Mouse (Mus musculus) lung, postnatal 0 days (tissue): ENCODE data around the gene Lrrc51. TPM values are rescaled to one million over a fixed set of nuclear protein-coding genes. Genes with fewer than 3 reads are reported as not detected.
A peak's percentile ranks its signal among the peaks of the same experiment; 100 is the strongest.
"Not testable (repeated sequence)": the region's sequence is repeated elsewhere in the genome, so short reads cannot be mapped to it uniquely, and the experiment has no call there.

Experiments
- ATAC-seq: fragments of 200-750 bp; cut with Nextera tagmentation; 2 replicates; pipeline ENCODE4 v1.8.0; 2017; ENCODE audit warnings: moderate library complexity
- DNase-seq: peaks from one replicate; pipeline ENCODE4 v3.0.0-alpha.2; 2016; ENCODE audit warnings: low spot score
- H3K27ac ChIP-seq: fragments of 300-500 bp; sonication (generic); 2 replicates; pipeline ENCODE4 v1.5.1; 2014; ENCODE audit warnings: antibody characterized with exemption, mild to moderate bottlenecking, low read length, mixed read lengths
- H3K27me3 ChIP-seq: fragments of 300-500 bp; sonication (generic); replicated peaks from 2 replicates; pipeline ENCODE4 v1.6.1; 2014; ENCODE audit warnings: low read length, mixed read lengths; ENCODE audit not compliant: insufficient read depth
- H3K36me3 ChIP-seq: fragments of 300-500 bp; sonication (generic); 2 replicates; pipeline ENCODE4 v1.6.1; 2014; ENCODE audit warnings: low read length, mixed read lengths; ENCODE audit not compliant: insufficient read depth
- H3K4me1 ChIP-seq: fragments of 300-500 bp; sonication (generic); 2 replicates; pipeline ENCODE4 v1.6.1; 2014; ENCODE audit warnings: antibody characterized with exemption, low read depth, low read length, mixed read lengths; ENCODE audit not compliant: insufficient read depth
- H3K4me2 ChIP-seq: fragments of 300-500 bp; sonication (generic); replicated peaks from 2 replicates; pipeline ENCODE4 v1.6.1; 2014; ENCODE audit warnings: low read depth, mild to moderate bottlenecking, low read length, moderate library complexity, mixed read lengths
- H3K4me3 ChIP-seq: fragments of 300-500 bp; sonication (generic); 2 replicates; pipeline ENCODE4 v1.5.1; 2014; ENCODE audit warnings: low read depth, low read length
- H3K9ac ChIP-seq: fragments of 300-500 bp; sonication (generic); replicated peaks from 2 replicates; pipeline ENCODE4 v1.6.1; 2014; ENCODE audit warnings: low read depth, mild to moderate bottlenecking
- H3K9me3 ChIP-seq: fragments of 300-500 bp; sonication (generic); 2 replicates; pipeline ENCODE4 v1.6.1; 2016; ENCODE audit warnings: low read length, mixed read lengths
- CTCF ChIP-seq: IDR thresholded peaks from 2 replicates; pipeline ENCODE4 v1.5.1; 2016; ENCODE audit warnings: antibody characterized with exemption, mild to moderate bottlenecking
- EP300 ChIP-seq: IDR thresholded peaks from 2 replicates; pipeline ENCODE4 v1.6.1; 2016; ENCODE audit warnings: antibody characterized with exemption, mild to moderate bottlenecking, control low read depth
- WGBS: fragments of 180-500 bp; shearing (Covaris S2); extraction: QIAGEN DNeasy Blood & Tissue Kit; methylation state at CpG from one replicate; pipeline ENCODE4 v1.1.7; 2014; 5-methylcytosine and 5-hydroxymethylcytosine counted together
- polyA plus RNA-seq: library from polyadenylated mRNA; unstranded; fragments of >200 nt; fragmentation: Nextera tagmentation; extraction: Ambion mirVana; gene quantifications from 2 replicates; pipeline ENCODE4 v1.2.1, GENCODE M21; 2015

Lrrc51 gene
- polyA plus RNA-seq, 1 experiment from 2014 or later, result 41.5 TPM

DNA sequence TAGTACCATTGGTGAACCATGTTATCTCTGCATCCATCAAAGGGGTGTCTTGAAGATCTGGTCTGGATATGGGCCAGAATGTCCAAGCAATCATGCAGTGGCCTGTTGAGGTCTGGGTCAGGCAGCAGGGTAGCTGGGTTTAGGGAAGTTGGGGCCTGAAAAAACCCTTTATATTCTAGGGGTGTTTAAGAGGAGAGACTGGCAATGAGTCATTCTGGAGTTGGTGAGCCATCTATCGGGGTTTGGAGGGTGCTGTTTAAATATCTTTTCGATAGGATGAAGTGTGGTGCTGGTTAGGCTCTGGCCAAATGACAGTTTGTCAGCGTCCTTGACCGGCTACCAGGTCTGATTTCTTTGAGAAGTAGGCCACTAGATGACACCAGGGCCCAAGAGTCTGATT, 2.3 kb upstream of the Lrrc51 start:
- no peak for DNase-seq
- H3K27ac ChIP-seq, result no peak overlapping the region
- no peaks in the 10 kb centered on the region for H3K27me3 ChIP-seq
- H3K36me3 ChIP-seq, result no peaks in the 10 kb centered on the region
- no peaks in the 10 kb centered on the region; the same call in 1 of the 2 replicates for H3K4me1 ChIP-seq
- H3K4me2 ChIP-seq, result no peak overlapping the region
- TF ChIP-seq EP300, result no peak
- TF ChIP-seq CTCF, result no peak
- H3K4me3 ChIP-seq, result no peak overlapping the region
- ATAC-seq, result no peak
- no peaks in the 10 kb centered on the region for H3K9me3 ChIP-seq
- H3K9ac ChIP-seq, result no peak overlapping the region
- WGBS, result 95% methylated on average over 4 of the region's 4 CpGs

DNA sequence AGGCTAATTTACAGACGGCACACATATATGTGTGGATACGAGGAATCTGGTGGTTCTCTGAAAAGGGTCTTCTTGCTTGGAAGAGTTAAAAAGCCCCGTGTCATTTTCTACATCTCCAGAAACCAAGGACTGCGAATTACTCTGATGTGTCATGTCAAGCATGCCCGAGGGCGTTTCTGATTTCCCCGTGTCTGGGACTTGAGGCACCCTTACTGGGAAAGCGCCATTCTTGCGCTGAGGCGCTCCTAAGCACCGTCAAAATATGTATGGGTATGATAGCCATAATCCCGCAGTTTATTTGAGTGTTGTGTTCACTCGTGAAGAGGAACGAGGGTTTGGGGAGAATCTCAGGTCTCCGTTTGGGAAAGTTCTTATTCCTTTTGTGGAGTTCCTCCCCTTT, 395 bp downstream of the Lrrc51 start:
- Histone ChIP-seq H3K36me3 (no peaks in the 10 kb centered on the region), H3K9ac (peak overlapping the region; percentile 67), H3K27me3 (no peaks in the 10 kb centered on the region), H3K4me1 (no peaks in the 10 kb centered on the region; the same call in 1 of the 2 replicates), H3K4me2 (peak overlapping the region; percentile 77), H3K27ac (peak overlapping the region; percentile 70), H3K9me3 (no peaks in the 10 kb centered on the region), H3K4me3 (peak overlapping the region; percentile 69)
- 2% methylated on average over 15 of the region's 15 CpGs for WGBS
- peak; percentile 42 for ATAC-seq
- no peak; the same call in 1 of the 2 replicates for TF ChIP-seq EP300
- no peak for TF ChIP-seq CTCF
- DNase-seq, result no peak

DNA sequence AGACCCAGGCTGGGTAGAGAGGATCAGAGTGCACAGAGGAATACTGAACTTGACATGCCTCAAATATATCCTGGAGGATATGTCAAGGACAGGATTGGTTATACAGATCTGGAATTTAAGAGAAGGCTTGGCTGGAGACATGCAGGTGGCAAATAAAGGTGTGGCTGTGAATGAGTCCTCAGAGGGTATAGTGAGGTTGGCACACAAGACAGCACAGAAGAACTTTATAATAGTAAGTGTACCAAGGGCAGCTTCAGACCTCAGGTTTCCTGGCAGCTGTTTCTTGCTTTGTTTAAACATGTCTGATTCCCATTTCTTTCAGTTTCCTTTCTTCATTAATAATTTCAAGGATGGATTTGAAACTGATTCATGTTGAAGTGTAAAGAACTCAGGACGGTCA, 1.1 kb downstream of the Lrrc51 start:
- no peaks in the 10 kb centered on the region for H3K27me3 ChIP-seq
- peak overlapping the region; percentile 67; the same call in 1 of the 2 replicates for H3K9ac ChIP-seq
- TF ChIP-seq EP300 (0 out of 2 replicates have a peak, but pooled peaks have one; percentile 52), CTCF (no peak)
- no peak for ATAC-seq
- H3K4me3 ChIP-seq, result no peak overlapping the region
- H3K4me2 ChIP-seq, result peak overlapping the region; percentile 77; the same call in 1 of the 2 replicates
- no peaks in the 10 kb centered on the region for H3K36me3 ChIP-seq
- 41% methylated on average over 1 of the region's 1 CpGs for WGBS
- peak; percentile 75 for DNase-seq
- peak overlapping the region; percentile 70 for H3K27ac ChIP-seq
- no peaks in the 10 kb centered on the region for H3K9me3 ChIP-seq
- H3K4me1 ChIP-seq, result no peaks in the 10 kb centered on the region; the same call in 1 of the 2 replicates

DNA sequence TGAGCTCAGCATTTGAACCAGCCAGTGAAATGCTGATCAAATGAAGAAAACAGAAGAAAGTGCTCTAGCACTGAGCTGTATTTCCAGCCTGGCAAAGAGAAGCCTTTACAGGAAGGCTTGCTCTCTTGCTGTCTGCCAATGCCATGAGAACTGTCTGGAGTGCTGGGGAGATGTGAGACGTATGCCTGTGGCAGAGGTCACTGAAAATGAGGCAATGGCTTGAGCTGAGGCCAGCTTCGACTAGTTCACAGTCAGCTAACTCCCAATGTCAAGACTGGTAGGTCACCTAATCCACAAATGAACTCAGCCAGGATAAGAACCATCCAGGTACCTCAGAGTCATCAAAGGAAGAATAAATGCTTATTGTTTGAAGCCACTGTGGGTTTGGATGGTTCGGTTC, 5.6 kb downstream of the Lrrc51 start:
- Histone ChIP-seq H3K36me3 (no peaks in the 10 kb centered on the region), H3K9ac (no peak overlapping the region), H3K4me3 (no peak overlapping the region), H3K4me2 (no peak overlapping the region), H3K27ac (no peak overlapping the region), H3K9me3 (no peaks in the 10 kb centered on the region), H3K4me1 (no peaks in the 10 kb centered on the region), H3K27me3 (no peaks in the 10 kb centered on the region)
- no peak for TF ChIP-seq EP300
- TF ChIP-seq CTCF, result no peak
- 63% methylated on average over 3 of the region's 3 CpGs for WGBS
- ATAC-seq (no peak), DNase-seq (no peak)

DNA sequence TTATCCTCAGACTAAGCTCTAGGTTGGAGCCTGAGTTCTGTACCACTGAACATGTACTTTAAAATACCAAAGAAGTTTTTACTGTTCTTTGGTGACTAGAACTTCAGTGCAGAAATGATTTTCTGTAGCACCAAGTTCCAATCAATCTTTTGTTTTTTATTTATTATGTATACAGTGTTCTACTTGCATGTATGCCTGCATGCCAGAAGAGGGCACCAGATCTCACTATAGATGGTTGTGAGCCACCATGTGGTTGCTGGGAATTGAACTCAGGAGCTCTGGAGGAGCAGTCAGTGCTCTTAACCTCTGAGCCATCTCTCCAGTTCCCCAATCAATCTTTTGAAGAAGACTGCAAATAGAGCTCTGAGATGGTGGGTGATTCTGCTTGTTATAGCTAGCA, 7.8 kb downstream of the Lrrc51 start:
- not testable (repeated sequence) for DNase-seq, ATAC-seq, H3K4me2 ChIP-seq, H3K9me3 ChIP-seq, H3K27ac ChIP-seq, H3K4me1 ChIP-seq, H3K4me3 ChIP-seq, H3K36me3 ChIP-seq, H3K27me3 ChIP-seq, H3K9ac ChIP-seq
- peak; percentile 16; the same call in 1 of the 2 replicates for TF ChIP-seq CTCF

DNA sequence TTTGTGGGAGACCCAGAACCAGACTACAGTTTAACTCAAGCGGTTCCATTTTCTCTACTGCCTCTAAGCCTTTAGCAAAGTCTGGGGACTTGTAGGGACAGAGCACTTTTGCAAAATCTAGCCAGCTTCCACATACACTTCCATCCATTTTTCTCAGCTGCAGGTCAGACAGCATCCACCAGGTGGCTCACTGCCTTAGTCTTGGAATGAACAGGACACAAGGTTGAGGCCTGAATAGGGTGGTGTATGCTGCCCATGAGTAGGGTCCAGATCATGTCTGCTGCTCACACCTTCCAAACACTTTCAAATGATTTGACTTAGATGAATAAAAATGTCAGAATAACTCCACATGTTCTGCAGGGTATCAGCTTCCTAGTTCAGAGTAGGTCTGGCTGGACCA, 15.6 kb downstream of the Lrrc51 start:
- Histone ChIP-seq H3K27me3 (no peaks in the 10 kb centered on the region), H3K9me3 (no peaks in the 10 kb centered on the region), H3K36me3 (0 out of 2 replicates have a peak, but pooled peaks cover 4% of the 10 kb centered on the region), H3K4me3 (no peak overlapping the region), H3K4me2 (no peak overlapping the region), H3K27ac (no peak overlapping the region), H3K9ac (no peak overlapping the region), H3K4me1 (no peaks in the 10 kb centered on the region)
- 11% methylated on average over 1 of the region's 1 CpGs for WGBS
- peak; percentile 80 for ATAC-seq
- peak; percentile 94 for TF ChIP-seq CTCF
- TF ChIP-seq EP300, result no peak
- DNase-seq, result peak; percentile 65

DNA sequence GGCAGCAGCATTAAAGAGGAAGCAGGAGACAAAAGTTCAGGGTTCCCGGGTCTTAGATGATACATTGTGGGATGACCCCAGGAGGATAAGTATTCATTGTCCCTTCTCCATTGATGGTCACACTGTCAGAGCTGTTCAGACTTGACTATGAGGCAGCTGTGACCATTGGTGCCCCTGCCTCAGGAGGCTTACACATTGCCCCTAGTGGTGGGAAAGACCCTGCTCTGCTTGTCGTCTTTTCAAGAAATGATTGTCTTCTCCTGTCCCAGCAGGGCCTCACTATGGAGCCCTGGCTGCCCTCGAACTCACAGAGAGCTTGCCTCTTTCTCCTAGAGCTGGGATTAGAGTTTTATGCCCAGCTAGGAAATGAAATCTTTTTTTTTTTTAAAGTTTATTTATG, 21.7 kb downstream of the Lrrc51 start:
- ATAC-seq, result no peak
- H3K9me3 ChIP-seq, result no peaks in the 10 kb centered on the region
- H3K4me1 ChIP-seq, result no peaks in the 10 kb centered on the region; the same call in 1 of the 2 replicates
- no peak overlapping the region for H3K27ac ChIP-seq
- TF ChIP-seq EP300, result no peak
- TF ChIP-seq CTCF, result peak; percentile 41
- H3K27me3 ChIP-seq, result no peaks in the 10 kb centered on the region
- H3K9ac ChIP-seq, result no peak overlapping the region
- WGBS, result 61% methylated on average over 3 of the region's 3 CpGs
- no peak overlapping the region for H3K4me3 ChIP-seq
- peaks cover 21% of the 10 kb centered on the region; the same call in 1 of the 2 replicates for H3K36me3 ChIP-seq
- no peak overlapping the region for H3K4me2 ChIP-seq
- no peak for DNase-seq
